Mouse (Mus musculus): ENCODE data around the gene Vwa3a. TPM values are rescaled to one million over a fixed set of nuclear protein-coding genes. Genes with fewer than 3 reads are reported as not detected.

Vwa3a gene
- polyA plus RNA-seq, 1 experiment from 2014 or later = 0.27 TPM

DNA sequence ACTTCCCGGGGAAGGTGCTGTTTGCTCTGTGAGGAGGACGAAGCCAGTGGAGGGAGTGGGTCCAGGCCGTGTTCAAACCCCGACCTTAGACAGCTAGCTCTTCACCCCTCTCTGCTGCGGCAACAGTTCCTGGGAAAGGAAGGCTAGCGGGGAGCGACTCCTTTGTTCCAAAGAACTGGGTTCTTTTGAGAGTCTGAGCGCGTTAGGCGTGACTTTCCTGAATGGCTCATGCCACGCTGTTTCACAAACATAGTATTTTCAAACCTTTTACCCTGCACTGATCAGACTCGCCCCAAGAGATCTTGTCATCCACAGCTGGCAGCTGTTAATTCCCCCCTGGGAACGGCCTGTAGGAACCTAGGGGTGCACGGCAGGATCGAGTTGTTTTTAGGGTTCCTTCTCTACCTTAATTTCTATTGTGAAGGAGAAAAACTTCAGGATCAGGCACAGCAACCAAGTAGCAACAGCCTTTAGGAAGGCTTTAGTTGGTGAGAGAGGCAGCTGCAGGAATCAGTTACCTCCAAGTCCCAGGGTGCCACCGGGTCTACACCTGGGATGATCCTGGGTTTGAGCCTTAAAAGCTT, 104.8 kb downstream of the Vwa3a start:
- WGBS = 2% methylated on average over 16 of the region's 16 CpGs
- no peak for ATAC-seq (ENCODE audit: insufficient number of reproducible peaks, insufficient read depth, low FRiP score, low read depth)
- peak overlapping the region; percentile 91 for H3K4me2 ChIP-seq (replicated peaks; ENCODE audit: low read depth, low read length)

DNA sequence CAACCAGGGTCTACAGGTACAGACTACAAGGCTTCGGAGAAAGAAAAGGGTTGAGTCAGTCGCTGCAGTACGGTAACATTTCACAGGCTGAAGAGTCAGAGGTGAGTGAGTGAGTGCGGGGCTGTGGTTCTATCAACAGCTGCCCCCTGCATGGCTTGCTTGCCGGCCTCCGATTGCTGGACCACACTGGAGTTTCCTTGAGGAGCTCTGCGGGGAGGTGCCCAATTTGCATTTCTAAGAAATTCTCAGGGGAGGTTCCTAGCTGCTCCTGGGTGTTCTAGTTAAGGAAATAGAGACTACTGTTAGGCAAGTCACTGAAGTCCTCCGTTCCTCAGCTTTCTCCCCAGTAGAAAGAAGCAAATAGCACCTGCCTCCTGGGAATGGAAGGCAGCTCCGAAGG, 105.6 kb downstream of the Vwa3a start:
- Histone ChIP-seq H3K4me3 (ENCODE audit: low read depth, low read length) (peak overlapping the region; percentile 67), H3K9ac (replicated peaks; ENCODE audit: low read depth, low read length) (no peak overlapping the region), H3K9me3 (ENCODE audit: control insufficient read depth, low read depth, low read length) (no peaks in the 10 kb centered on the region), H3K4me2 (replicated peaks; ENCODE audit: low read depth, low read length) (peak overlapping the region; percentile 91), H3K4me1 (ENCODE audit: control insufficient read depth, insufficient read depth, low read length) (peaks cover 13% of the 10 kb centered on the region; the same call in 1 of the 2 replicates), H3K27ac (ENCODE audit: low read length) (no peak overlapping the region), H3K27me3 (ENCODE audit: control insufficient read depth, insufficient read depth, low read length) (no peaks in the 10 kb centered on the region), H3K36me3 (ENCODE audit: control insufficient read depth, insufficient read depth, low read length) (no peaks in the 10 kb centered on the region)
- WGBS = 22% methylated on average over 9 of the region's 9 CpGs
- no peak for ATAC-seq (ENCODE audit: insufficient number of reproducible peaks, insufficient read depth, low FRiP score, low read depth)

More for the DNA sequence above, 104.8 kb downstream of the Vwa3a start:
- Histone ChIP-seq H3K4me3 (ENCODE audit: low read depth, low read length) (peak overlapping the region; percentile 67), H3K9me3 (ENCODE audit: control insufficient read depth, low read depth, low read length) (no peaks in the 10 kb centered on the region), H3K27me3 (ENCODE audit: control insufficient read depth, insufficient read depth, low read length) (no peaks in the 10 kb centered on the region), H3K36me3 (ENCODE audit: control insufficient read depth, insufficient read depth, low read length) (no peaks in the 10 kb centered on the region), H3K27ac (ENCODE audit: low read length) (peak overlapping the region; percentile 96), H3K9ac (replicated peaks; ENCODE audit: low read depth, low read length) (peak overlapping the region; percentile 60), H3K4me1 (ENCODE audit: control insufficient read depth, insufficient read depth, low read length) (peaks cover 13% of the 10 kb centered on the region; the same call in 1 of the 2 replicates)

DNA sequence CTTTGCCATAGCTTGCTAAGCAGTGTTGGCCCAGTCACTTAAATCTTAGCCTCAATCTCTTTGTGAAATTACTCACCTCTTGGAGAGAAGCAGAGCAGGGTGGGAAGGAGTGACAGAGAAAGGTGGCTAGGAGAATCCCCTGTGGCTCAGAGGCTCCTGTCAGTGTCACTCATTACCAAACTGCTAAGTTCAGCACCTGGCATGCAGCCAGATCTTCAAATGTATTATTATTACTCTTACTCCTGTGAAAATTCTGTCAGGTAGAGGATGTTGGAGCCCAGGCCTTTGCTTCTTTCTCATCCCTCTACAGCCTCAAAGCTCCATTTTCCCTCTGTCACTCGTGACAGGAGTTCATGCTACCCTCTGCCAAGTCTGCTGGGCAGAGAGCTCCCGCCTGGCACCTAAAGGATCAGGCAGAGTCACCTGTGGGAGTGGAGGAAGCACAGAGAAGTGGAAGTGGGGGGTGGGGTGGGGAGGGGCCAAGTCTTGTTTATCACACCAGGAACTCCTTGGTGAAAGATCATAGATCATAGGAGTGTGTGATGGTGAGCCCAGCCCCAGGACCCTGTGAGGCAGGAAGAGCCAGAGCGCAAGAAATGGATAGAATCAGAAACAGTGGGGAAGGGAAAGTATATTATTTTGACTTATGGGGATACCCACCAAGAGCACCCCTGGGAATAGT, 109.9 kb downstream of the Vwa3a start:
- H3K9ac ChIP-seq (replicated peaks; ENCODE audit: low read depth, low read length) = no peak overlapping the region
- WGBS = 73% methylated on average over 3 of the region's 3 CpGs
- no peak overlapping the region for H3K4me3 ChIP-seq (ENCODE audit: low read depth, low read length)
- H3K27me3 ChIP-seq (ENCODE audit: control insufficient read depth, insufficient read depth, low read length) = no peaks in the 10 kb centered on the region
- H3K27ac ChIP-seq (ENCODE audit: low read length) = no peak overlapping the region
- no peak for ATAC-seq (ENCODE audit: insufficient number of reproducible peaks, insufficient read depth, low FRiP score, low read depth)
- no peaks in the 10 kb centered on the region for H3K36me3 ChIP-seq (ENCODE audit: control insufficient read depth, insufficient read depth, low read length)
- no peaks in the 10 kb centered on the region for H3K9me3 ChIP-seq (ENCODE audit: control insufficient read depth, low read depth, low read length)
- H3K4me1 ChIP-seq (ENCODE audit: control insufficient read depth, insufficient read depth, low read length) = peaks cover 9% of the 10 kb centered on the region; the same call in 1 of the 2 replicates
- no peak overlapping the region for H3K4me2 ChIP-seq (replicated peaks; ENCODE audit: low read depth, low read length)

DNA sequence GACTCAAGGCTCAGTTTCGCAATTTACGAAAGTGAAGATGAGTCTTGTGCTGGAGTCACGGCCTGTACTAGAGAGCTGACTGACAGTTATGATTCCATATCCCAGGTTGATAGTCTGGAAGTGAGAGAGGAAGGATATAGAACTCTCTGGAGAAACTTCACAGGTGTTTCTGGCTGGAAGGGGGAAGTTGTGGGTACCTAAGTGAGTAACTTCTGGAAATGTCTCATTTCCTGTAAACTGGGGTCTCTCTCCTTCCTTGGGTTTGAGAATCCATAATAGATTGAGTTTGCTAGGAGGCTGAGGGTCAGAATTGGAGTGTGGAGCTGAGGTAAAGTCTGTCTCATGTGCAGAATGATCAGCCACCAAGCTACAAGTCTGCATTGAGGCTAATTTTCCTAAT, 111.0 kb downstream of the Vwa3a start:
- Histone ChIP-seq H3K36me3 (ENCODE audit: control insufficient read depth, insufficient read depth, low read length) (no peaks in the 10 kb centered on the region), H3K27ac (ENCODE audit: low read length) (no peak overlapping the region), H3K4me2 (replicated peaks; ENCODE audit: low read depth, low read length) (no peak overlapping the region), H3K9me3 (ENCODE audit: control insufficient read depth, low read depth, low read length) (no peaks in the 10 kb centered on the region), H3K27me3 (ENCODE audit: control insufficient read depth, insufficient read depth, low read length) (no peaks in the 10 kb centered on the region), H3K4me1 (ENCODE audit: control insufficient read depth, insufficient read depth, low read length) (no peaks in the 10 kb centered on the region), H3K9ac (replicated peaks; ENCODE audit: low read depth, low read length) (no peak overlapping the region), H3K4me3 (ENCODE audit: low read depth, low read length) (no peak overlapping the region)
- ATAC-seq (ENCODE audit: insufficient number of reproducible peaks, insufficient read depth, low FRiP score, low read depth) = no peak
- 89% methylated on average over 3 of the region's 3 CpGs for WGBS

Other genes starting within 250 kb of the Vwa3a start
- 197 and 198 TPM in 2 replicates for gene Uqcrc2, start 104.1 kb upstream of the Vwa3a start, polyA plus RNA-seq (2014; fragmentation: Nextera tagmentation; extraction: Ambion mirVana)
- gene Pdzd9, start 69.0 kb upstream of the Vwa3a start, polyA plus RNA-seq (2014; fragmentation: Nextera tagmentation; extraction: Ambion mirVana) = 0.20 and 0.43 TPM in 2 replicates
- 15.8 and 16.5 TPM in 2 replicates for gene Mosmo, start 61.7 kb upstream of the Vwa3a start, polyA plus RNA-seq (2014; fragmentation: Nextera tagmentation; extraction: Ambion mirVana)
- gene Gm5737, start 73.0 kb downstream of the Vwa3a start, polyA plus RNA-seq (2014; fragmentation: Nextera tagmentation; extraction: Ambion mirVana) = not detected in 2 replicates
- gene Eef2k, start 103.5 kb downstream of the Vwa3a start, polyA plus RNA-seq (2014; fragmentation: Nextera tagmentation; extraction: Ambion mirVana) = 21.1 and 23.0 TPM in 2 replicates
- 26.3 and 28.0 TPM in 2 replicates for gene Polr3e, start 178.4 kb downstream of the Vwa3a start, polyA plus RNA-seq (2014; fragmentation: Nextera tagmentation; extraction: Ambion mirVana)
- gene Cdr2, start 243.0 kb downstream of the Vwa3a start, polyA plus RNA-seq (2014; fragmentation: Nextera tagmentation; extraction: Ambion mirVana) = 12.6 and 13.2 TPM in 2 replicates
- gene Mfsd13b, start 243.2 kb downstream of the Vwa3a start, polyA plus RNA-seq (2014; fragmentation: Nextera tagmentation; extraction: Ambion mirVana) = 0.32 TPM in 1 of 2 replicates, not detected in the other